Mouse (Mus musculus): ENCODE results near the gene Atp6v0e.

DNA sequence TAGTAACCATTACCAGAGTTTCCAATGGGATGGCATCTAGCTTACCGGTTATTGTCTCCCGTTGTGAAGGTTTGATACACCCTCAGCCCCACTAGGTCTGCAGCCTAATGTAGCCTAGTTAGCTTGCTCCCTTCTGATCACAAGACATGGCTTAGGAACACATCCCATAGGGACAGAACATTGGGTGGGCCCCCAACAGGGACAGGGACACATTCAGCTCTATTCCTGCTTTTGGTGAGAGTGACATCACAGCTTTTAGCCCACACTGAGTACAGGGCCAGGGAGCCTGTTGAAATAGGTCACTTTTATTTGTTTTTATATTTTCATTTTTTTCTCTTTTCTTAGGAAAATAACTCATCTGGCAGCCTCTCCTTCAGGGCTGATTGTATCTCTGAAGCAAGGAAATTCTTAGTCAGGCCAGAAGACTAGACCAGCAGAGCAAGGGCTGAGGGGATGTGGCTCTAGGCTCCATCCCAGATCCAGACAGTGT is 37.5 kb upstream of the Atp6v0e start:
- TF ChIP-seq CTCF (IDR thresholded peaks at IDR 0.05; ENCODE audit: borderline replicate concordance, insufficient read depth, low read depth, low read length) = no peak
- TF ChIP-seq POLR2A (IDR thresholded peaks at IDR 0.05; ENCODE audit: borderline replicate concordance, insufficient read depth, low read length) = no peak

Measured in cerebellum, adult 2 months (tissue).